Mouse (Mus musculus) right cerebral cortex, adult 18-20 months (tissue): Measurements from ENCODE around the gene Hs6st3.
A peak's percentile ranks its signal among the peaks of the same experiment; 100 is the strongest.

Experiments used
- DNase-seq: peaks from one replicate; pipeline ENCODE4 v3.0.0; 2022; ENCODE audit warnings: mixed read lengths

The Hs6st3 gene

GRCm38 (mm10) chr14:119137906-119138785 lies at the start of gene Hs6st3:
TSS of gene Hs6st3 (plus strand) at chr14:119138341.
- peak; percentile 25 for DNase-seq

GRCm38 (mm10) chr14:119098851-119099569 lies 39.1 kb upstream of the Hs6st3 start, which contains the start of gene Uggt2:
TSS of gene Uggt2 (minus strand) at chr14:119099430.
- DNase-seq, result peak; percentile 89

GRCm38 (mm10) chr14:119099570-119099891 lies 38.6 kb upstream of the Hs6st3 start:
- no peak for DNase-seq

GRCm38 (mm10) chr14:119107591-119107990 lies 30.6 kb upstream of the Hs6st3 start:
- no peak for DNase-seq

GRCm38 (mm10) chr14:119108776-119109301 lies 29.3 kb upstream of the Hs6st3 start:
- no peak for DNase-seq

GRCm38 (mm10) chr14:119109776-119110218 lies 28.3 kb upstream of the Hs6st3 start:
- DNase-seq, result no peak

GRCm38 (mm10) chr14:119112558-119112957 lies 25.6 kb upstream of the Hs6st3 start:
- no peak for DNase-seq

GRCm38 (mm10) chr14:119123582-119123981 lies 14.6 kb upstream of the Hs6st3 start:
- DNase-seq, result no peak

GRCm38 (mm10) chr14:119124061-119124460 lies 14.1 kb upstream of the Hs6st3 start:
- DNase-seq, result no peak

GRCm38 (mm10) chr14:119125840-119126239 lies 12.3 kb upstream of the Hs6st3 start:
- DNase-seq, result no peak

- no peak for DNase-seq
Measured at GRCm38 (mm10) chr14:119127330-119127729, 10.8 kb upstream of the Hs6st3 start.

GRCm38 (mm10) chr14:119137512-119137905 lies 632 bp upstream of the Hs6st3 start:
- DNase-seq, result peak; percentile 93

- peak; percentile 14 for DNase-seq
Measured at GRCm38 (mm10) chr14:119138786-119139100, 602 bp downstream of the Hs6st3 start.

- DNase-seq, result peak; percentile 18
Measured at GRCm38 (mm10) chr14:119139381-119139950, 1.3 kb downstream of the Hs6st3 start.

- no peak for DNase-seq
Measured at GRCm38 (mm10) chr14:119153088-119153487, 14.9 kb downstream of the Hs6st3 start.

- no peak for DNase-seq
Measured at GRCm38 (mm10) chr14:119193905-119194304, 55.8 kb downstream of the Hs6st3 start.

GRCm38 (mm10) chr14:119203508-119203907 lies 65.4 kb downstream of the Hs6st3 start:
- DNase-seq, result no peak

- DNase-seq, result peak; percentile 43
Measured at GRCm38 (mm10) chr14:119215576-119216309, 77.6 kb downstream of the Hs6st3 start.

GRCm38 (mm10) chr14:119227709-119228338 lies 89.7 kb downstream of the Hs6st3 start:
- DNase-seq, result no peak

- DNase-seq, result no peak
Measured at GRCm38 (mm10) chr14:119233598-119233997, 95.5 kb downstream of the Hs6st3 start.

- DNase-seq, result peak; percentile 23
Measured at GRCm38 (mm10) chr14:119247131-119247530, 109.0 kb downstream of the Hs6st3 start.

- DNase-seq, result peak; percentile 70
Measured at GRCm38 (mm10) chr14:119248001-119248607, 110.0 kb downstream of the Hs6st3 start.
